Mouse (Mus musculus): ENCODE measurements around the gene Sod1. TPM values are rescaled to one million over a fixed set of nuclear protein-coding genes. Genes with fewer than 3 reads are reported as not detected.
A peak's percentile ranks its signal among the peaks of the same experiment; 100 is the strongest.
"Not testable (repeated sequence)": the region's sequence is repeated elsewhere in the genome, so short reads cannot be mapped to it uniquely, and the experiment has no call there.

Gene Sod1
- total RNA-seq, 2 experiments from 2014 or later = 373 to 393 TPM

DNA sequence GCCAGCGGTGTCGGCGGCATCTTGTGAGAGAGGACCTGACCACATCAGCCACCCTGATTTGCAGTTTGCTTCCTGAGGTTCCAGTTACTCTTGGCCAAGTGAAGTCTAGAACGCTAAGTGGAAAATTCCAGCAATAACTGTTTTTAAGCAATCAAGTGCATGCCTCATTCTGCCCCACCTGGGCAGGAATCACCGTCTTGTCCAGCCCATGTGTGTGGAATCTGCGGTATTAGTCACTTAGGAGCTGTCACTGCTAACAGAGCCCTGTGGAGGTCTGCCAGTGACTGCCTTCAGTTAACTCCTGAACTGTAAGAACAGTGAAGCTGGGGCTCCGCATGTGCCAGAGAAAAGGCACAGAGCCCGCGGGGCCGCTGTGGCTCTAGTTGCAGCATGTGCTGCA is 9.8 kb upstream of the Sod1 start:
- no peak for DNase-seq (ENCODE audit: low spot score in 2 of 2)

DNA sequence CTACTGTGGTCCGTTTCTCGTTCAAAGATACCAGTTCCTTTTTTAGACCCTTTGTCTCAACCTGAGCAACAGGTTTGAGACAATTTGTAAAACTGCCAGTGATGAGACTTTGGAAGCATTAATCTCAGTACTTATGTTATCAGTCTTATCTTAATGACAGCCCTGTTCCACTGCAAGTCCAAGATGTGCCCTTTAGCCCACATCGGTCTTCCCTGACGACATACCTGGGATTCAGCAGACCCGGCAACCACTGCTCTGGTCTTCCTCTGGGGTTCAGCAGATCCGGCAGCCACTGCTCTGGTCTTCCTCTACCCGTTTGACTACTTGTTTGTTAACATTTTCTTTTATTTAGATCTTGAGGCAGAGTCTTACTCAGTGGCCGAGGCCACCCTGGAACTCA is 8.8 kb upstream of the Sod1 start:
- DNase-seq (ENCODE audit: low spot score in 2 of 2) = no peak

DNA sequence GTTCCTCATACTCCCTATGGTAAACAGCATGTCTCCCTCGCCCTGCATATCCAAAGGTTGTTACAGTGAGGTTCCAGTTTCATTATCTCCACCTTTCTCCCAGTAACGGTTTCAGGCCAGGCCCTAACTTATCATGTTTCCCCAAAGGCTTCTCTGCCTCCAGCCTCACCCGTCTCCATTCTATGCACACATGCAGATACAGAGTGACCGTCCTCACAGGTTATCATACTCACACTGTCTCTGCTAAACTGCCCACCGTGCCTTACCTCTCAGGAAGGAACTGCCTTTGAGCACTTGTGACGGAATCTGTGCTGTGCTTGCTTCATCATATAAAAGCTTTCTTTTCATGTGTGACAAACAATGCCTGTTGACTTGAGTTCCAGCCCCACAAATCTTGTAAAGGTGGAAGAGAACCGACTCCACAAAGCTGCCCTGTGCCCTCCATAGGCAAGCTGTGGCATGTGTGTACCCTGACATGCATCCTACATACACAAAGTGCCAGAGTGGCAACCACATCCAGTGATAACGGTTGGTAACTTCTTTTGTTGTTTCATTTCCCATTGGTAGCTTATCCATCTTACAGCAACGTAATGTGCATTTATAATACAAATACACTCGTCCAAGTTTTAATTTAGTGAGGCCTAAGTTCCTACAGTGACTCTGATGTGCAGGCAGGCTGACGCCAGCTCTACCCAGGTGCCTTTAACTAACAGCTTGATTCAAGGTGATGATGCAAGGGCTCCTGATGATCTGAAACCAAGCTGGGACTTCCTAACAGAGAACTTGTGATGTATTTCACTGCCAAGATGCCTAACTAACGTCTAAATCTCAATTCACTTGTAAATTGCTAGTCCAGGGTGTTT is 6.8 kb upstream of the Sod1 start:
- no peak for DNase-seq (ENCODE audit: low spot score in 2 of 2)

DNA sequence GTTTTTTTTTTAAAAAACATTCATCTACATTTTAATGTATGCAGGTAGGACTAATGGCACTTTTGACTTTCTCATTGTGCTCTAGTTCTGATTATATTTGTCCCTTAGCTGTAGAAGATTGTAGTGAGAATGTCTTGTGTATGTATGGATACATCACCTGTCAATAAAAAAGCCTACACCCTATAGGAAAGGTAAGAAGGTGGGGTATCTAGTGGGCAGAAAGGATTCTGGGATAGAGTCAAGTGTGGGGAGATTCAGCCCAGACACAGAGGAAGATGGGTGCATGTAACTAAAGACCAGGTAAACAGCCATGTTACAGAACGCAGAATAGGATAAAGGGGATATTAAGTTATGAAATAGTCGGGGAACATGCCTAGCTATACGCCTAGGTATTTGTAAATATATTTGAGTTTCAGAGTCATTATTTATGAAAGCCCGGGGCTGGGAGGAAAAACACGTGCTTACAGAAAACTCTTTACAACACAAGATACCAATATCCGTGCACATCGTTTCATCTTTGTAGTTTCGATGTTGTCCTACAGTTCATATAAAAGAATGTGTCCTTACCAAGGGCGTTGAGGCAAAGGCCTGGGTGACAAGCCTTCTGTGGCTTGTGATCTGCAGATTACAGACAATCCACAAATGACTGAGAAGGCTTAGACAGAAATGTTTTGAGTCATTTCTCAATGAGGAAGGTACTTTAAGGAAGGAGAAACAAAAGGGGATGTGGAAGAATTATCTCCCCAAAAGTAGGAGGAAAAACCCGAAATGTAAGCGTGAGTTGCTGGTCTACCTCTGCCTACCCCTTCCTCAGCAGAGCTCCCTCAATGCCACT is 5.6 kb upstream of the Sod1 start:
- DNase-seq (ENCODE audit: low spot score in 2 of 2) = no peak

DNA sequence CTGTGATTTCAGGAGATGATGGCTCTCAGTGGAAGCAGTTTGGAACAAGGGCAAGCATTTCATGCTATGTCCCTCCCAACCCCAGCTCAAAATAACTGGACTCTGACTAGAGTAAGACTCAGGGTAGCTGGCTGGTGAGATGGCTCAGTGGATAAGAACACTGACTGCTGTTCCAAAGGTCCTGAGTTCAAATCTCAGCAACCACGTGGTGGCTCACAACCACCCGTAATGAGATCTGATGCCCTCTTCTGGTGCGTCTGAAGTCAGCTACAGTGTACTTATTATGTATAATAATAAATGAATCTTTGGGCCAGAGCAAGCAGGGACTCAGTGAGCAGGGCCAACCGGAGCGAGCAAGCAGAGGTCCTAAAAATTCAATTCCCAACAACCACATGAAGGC is 4.7 kb upstream of the Sod1 start:
- DNase-seq (ENCODE audit: low spot score in 2 of 2) = not testable (repeated sequence)

DNA sequence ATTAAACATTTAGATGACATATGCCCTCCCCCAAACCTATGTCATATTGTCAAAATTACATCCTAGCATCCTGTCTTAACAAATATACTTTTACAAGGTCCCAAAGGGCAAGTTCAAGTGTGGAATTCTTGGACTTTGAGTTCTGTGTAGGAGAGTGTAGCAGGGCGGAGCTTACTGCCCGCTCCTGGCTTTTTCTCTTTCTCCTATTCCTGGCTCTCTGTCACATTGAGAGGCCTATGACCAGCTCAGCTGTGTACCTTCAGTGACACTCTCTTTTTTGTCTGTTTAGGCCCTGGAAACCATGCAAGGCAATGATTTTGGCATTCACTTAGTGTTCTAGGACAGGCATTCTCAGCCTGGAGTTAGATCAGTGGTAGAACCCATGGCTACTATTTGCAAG is 4.1 kb upstream of the Sod1 start:
- DNase-seq (ENCODE audit: low spot score in 2 of 2) = no peak

DNA sequence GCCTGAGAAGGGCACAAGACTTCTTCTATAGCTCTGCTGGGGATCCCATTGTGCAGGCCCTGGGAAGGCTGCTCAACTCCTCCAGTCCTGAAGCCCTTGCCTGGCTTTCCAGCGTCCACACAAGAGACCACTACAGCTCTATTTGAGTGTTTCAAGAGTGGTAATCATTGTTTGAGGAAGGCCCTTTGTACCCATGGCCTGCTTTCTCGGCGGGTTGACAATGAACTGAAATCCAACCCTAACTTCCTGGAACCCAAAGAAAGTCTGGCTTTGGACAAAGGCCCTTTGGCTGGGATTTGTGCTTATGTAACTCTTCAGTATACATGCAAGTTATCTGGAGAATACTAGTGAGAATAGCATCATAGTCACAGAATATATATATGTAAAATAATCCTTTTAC is 3.2 kb upstream of the Sod1 start:
- DNase-seq (ENCODE audit: low spot score in 2 of 2) = no peak

DNA sequence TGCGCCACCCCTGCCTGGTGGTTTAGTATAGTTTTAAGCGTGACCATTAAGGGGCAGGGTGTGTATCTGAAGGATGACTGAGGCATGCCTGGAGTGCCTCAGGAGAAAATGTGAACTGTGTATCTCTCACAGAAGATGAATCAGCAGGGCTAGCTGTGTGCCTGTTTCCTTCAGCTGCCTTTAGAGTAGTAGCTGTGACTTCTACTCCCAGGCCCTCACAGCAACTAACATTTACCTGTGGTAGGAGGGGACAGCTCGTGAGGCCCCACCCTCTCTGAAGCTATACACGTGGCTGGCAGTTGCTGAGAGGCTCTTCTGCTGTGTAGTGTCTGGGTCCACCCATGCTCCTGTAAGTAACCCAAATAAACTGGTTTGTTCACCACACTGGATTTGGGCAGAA is 2.6 kb upstream of the Sod1 start:
- no peak for DNase-seq (ENCODE audit: low spot score in 2 of 2)

DNA sequence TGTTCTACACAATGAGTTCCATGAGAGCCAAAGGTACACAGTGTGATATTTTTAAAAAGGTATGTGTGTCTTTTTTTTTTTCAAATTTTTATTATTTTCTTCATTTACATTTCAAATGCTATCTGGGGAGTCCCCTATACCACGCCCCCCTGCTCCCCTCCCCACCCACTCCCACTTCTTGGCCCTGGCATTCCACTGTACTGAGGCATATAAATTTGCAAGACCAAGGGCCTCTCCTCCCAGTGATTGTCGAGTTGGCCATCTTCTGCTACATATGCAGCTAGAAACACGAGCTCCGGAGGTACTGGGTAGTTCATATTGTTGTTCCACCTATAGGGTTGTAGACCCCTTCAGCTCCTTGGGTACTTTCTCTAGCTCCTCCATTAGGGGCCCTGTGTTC is 1.1 kb upstream of the Sod1 start:
- DNase-seq (ENCODE audit: low spot score in 2 of 2) = not testable (repeated sequence)

DNA sequence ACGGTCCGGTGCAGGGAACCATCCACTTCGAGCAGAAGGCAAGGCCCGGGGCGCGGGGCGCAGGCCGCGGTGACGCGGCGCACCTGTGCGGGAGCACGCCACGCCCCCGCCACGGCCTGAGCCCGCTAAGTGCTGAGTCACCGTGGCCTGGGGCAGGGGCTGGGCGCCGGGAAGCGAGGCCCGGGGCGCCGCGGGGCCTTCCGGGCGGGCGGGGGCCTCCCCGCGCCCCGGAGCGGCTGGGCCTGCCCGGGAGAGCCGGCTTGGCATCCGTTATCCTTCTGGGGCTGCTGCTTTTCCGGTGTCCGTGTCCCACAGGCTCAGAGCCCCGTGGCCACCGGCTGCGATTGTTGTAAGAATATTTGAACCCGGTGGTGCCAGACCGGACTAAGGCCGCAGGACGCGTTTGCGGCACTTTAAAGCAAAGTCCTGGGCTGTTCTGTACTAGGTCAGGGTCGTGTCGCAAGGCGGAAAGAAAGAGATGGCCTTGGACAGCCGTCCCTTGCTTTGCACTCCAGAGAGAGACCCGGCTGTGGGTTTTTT is 408 bp downstream of the Sod1 start:
- DNase-seq (ENCODE audit: low spot score in 2 of 2) = peak in 1 of 2 experiments; percentile 62

DNA sequence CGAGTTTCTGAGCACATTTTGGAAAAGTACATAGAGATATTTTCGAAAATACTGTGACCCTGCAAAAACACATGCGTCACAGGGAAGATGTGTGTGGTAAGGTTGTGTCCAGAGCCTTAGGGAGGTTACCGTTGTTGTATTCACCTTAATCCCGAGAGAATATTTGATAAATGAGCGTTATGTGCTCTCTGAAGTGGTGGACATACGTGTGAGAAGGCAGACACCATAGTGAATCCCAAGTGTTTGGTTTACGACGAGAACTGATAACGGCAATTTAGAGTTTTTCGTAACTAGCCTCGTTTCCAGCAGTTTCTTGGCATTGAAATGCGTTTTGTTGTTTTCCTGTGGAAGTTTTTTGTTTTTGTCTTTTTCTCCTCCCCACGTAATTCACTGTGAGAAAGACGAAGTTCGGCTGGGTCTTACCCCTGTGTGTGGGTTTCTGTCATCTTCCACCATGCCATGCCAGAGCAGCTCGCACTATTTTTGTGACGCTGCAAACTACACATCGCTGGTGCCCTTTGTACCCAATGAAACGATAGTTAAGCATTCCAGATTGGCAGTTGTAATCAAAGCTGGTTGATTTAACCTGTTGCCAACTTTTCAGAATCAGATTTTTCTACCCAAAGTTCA is 1.0 kb downstream of the Sod1 start:
- DNase-seq (ENCODE audit: low spot score in 2 of 2) = no peak

DNA sequence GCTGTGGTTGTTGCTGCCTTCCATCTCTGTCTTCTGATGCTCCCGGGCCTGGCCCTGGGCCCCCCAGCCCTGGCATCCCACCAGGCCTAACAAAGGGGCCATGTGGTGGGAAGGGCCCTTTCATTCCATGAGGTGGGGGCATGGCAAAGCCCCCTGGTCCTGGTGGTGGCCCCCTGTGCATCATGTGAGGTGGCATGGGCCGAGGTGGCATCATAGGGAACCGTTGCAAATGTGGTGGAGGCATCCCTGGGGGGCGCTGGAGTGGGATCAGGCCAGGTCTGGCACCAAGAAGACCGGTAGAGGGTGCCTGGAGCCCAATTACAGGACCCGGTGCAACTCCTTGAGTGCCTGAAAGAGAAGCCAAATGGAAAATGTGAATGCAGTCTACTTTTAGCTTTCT is 9.3 kb downstream of the Sod1 start:
- DNase-seq (ENCODE audit: low spot score in 2 of 2) = no peak

DNA sequence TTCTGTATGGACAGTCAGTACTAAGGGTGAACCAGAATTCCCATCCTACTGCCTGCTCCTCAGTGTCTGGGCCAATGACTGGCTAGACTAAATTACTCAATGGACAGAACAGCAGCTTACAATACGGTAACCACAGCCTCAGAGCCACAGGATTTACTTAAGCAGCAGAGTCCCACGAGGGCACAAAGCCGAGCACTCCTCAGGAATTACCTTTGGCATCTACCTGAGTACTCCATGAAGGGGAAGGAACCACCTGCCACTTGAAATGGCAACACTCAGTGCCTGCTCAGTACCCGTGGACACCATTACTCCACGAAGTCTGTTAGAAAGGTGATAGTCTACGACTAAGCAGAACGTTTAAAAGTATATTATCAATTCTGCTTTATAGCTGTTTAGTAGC is 10.7 kb downstream of the Sod1 start:
- DNase-seq (ENCODE audit: low spot score in 2 of 2) = no peak

DNA sequence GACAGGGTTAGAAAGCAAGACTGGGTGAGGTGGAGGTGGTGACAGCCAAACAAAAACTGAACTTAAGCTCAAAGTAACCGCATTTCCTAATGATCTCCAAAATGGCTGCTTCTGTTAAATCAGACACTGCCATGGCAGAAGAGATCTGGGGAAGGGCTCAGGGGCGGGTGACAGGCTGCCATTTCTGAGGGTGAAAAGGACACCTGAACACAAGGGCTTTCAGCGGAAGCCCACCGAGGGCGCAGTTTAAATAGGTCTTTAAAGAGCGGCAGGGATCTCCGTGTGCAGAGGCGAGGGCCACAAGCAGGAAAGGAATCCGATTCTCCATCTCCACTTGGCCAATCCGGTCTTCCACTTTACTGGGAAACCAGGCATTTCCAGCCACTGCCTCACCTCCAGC is 13.1 kb downstream of the Sod1 start:
- no peak for DNase-seq (ENCODE audit: low spot score in 2 of 2)

DNA sequence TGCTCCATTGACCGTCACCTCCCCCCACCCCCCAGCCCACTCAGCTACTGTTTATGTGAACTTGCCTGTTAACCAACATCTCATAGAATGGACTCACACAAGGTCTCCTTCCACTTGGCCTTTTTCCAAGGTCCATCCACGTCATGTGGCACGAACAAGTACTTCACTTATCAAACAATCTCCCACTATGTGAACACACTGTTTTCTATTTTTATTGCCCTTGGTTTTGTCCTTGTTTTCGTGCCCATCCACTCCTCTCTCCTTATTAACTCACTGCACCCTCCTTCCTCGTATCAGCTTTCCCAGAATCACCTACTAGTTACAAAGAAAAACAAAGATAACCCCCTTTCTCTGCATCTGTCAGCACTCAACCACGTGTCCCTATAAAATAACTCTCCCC is 14.1 kb downstream of the Sod1 start:
- DNase-seq (ENCODE audit: low spot score in 2 of 2) = no peak

DNA sequence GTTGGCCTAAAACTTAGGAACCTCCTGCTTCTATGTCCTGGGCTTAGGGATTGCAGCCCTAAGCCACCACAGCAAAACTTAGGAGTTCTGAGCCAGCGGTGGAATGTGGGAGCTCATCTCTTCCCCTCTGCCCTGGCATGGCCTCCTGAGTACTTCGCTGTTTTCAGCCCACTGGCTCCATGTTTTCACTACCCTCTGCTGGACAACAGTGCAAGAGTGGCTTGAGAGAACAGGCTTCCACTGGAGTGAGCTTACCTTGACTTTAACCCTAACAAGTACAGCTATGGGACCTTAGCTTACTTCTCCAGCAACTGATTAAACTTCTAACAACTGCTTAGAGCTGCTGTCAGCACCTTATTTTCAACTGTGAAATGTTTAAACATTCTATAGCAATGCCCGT is 14.6 kb downstream of the Sod1 start:
- no peak for DNase-seq (ENCODE audit: low spot score in 2 of 2)

DNA sequence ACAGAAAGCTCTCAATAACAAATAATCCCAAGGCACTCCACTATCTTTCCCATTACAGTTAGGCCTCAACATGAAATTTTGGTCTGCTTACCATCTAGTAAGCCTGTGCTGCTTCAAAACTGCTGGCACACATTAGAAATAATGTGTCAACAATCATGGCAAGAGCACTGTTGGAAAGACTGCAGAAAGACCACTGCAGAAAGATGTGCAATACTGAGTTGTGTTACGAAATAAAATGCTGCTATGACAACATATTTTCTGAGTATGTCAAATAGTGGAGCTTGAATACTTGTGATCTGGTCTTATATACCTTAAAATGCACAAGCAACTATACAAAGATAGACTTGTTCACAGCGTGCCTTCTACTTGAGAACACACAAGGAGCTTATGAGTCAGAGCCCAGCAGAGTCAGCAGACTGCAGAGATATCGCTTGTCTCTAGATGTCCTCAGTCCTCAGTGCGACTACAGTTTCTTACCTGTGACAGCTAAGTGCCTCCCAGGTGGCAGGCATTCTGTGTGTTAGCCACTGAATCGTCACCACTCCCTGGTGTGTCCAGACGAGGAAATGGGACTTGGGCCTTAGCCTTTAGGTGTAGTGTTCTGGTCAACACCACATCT is 18.7 kb downstream of the Sod1 start:
- no peak for DNase-seq (ENCODE audit: low spot score in 2 of 2)

DNA sequence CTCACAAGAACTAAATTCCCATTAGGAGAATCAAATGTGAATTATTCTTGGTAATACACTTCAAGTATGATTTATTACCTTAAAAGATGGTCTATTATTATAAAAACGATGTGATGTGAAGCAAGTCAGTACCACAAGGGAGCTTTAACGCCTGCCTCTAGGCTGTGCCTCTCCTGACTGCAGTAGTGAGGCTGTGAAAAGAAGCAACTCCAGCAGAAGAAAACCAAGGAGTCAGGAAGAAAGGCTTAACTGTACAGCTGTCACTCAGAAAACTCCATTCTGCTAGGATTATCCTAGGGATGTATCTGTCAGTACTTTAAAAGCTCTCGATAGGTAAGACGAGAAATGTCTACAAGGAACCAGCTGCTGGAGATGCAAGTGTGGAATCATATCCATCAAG is 21.3 kb downstream of the Sod1 start:
- DNase-seq (ENCODE audit: low spot score in 2 of 2) = no peak

DNA sequence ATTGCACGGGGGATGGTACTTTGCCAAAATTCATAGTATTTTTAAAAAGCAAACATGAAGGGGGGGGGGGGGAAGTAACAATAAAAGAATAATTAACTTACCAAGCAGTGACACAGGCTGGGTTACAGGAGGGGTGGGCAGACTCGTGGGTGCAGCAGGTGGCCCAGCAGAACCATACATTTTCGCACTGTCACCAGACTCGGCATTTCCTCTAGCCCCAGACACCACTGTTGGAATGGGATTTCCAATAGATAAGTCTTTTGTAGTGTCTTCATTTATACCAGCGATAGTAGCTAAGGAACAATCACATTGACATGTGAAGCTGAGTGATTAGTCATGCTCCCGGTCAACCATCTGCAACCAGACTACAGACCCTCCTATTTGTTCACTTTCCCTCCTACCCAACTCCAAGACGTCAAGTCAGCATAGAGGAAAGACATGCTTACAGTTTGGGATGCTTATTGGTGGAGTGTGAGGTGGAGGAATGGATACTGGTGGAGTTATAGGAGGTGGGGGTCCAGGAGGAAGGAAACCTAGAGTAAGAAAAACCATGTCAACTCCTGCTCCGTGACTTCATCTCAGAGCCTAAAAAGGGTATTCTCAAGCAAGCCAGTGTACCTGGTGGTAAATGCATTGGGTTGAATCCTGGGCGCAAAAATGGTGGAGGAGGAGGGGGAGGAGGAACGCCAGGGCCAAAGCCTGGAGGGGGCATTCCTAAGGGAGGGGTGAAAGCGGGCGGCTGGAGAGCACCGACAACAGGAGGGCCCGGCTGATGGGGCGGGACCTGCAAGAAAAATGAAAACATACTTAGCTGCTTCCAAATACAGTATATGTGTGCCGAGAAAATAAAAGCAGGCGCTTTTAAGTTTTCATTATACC is 22.1 kb downstream of the Sod1 start:
- DNase-seq (ENCODE audit: low spot score in 2 of 2) = no peak

DNA sequence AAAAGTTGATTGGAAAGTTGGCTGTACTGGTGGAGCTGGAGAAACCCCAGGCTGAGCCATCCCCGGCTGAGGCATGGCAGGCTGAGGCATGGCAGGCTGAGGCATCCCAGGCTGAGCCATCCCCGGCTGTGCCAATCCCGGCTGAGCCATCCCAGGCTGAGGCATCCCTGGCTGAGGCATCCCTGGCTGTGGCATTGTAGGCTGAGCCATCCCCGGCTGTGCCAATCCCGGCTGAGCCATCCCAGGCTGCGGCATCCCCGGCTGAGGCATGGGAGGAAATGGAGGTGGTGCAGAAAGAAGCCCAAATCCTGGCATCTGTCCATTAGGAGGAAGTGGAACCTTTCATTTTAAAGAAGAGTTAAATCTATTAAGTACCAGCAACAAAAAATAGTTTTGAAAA is 29.5 kb downstream of the Sod1 start:
- no peak for DNase-seq (ENCODE audit: low spot score in 2 of 2)
